22 mouse cellular contexts compared by ENCODE assay signal in the genomic region with DNA sequence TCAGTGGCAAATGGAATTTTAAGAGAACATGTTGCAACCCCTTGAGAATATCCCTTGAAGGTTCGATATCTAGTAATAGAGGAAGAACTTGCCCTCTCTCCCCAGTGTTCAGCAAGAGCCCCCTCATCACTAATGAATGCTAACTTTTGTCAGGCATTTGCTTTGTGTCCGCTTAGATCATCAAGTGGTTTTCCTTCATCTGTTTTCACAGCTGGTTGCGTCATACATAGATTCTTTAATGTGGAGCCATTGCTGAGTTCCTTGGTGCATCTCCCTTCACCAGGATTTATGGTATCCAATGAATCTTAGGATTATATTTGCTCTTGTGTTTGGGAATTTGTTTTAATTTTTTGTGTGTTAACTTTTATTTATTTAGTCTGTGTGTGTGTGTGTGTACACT.
"Had no signal": no experiment of that assay in that cellular context is flagged by ENCODE, and none has a peak within 500 bp of the region (broad histone marks: within the 10 kb centered on the region; RNA-seq: fewer than 3 reads in every experiment).

No protein-coding gene starts in this region.

- H3K27ac ChIP-seq: limb, embryonic 10.5 days; limb, embryonic 13.5 days; liver, embryonic 12.5 days; liver, embryonic 15.5 days; lung, embryonic 15.5 days; midbrain, embryonic 10.5 days; midbrain, embryonic 13.5 days; neural tube, embryonic 12.5 days; neural tube, embryonic 15.5 days had no signal

- H3K9me3 ChIP-seq: limb, embryonic 10.5 days; limb, embryonic 13.5 days; liver, embryonic 12.5 days; liver, embryonic 15.5 days; lung, embryonic 15.5 days; midbrain, embryonic 10.5 days; neural tube, embryonic 12.5 days; neural tube, embryonic 15.5 days had no signal

- ATAC-seq: liver, embryonic 12.5 days; midbrain, embryonic 13.5 days; midbrain, embryonic 16.5 days had no signal

- H3K4me1 ChIP-seq: limb, embryonic 13.5 days; liver, embryonic 12.5 days; liver, embryonic 15.5 days; lung, embryonic 15.5 days; midbrain, embryonic 10.5 days; midbrain, embryonic 13.5 days; neural tube, embryonic 12.5 days; neural tube, embryonic 15.5 days had no signal

- DNase-seq: kidney, adult 2 months; kidney, postnatal 10 days; kidney, postnatal 36 days; layer of hippocampus, postnatal 36 days; liver; lung, adult 18-20 months; lung, postnatal 10 days; lung, postnatal 36 days; right cerebral cortex, postnatal 25 days; thymus, adult 18-20 months; thymus, postnatal 36 days had no signal

- H3K9ac ChIP-seq: limb, embryonic 13.5 days; liver, embryonic 12.5 days; liver, embryonic 15.5 days; lung, embryonic 15.5 days; midbrain, embryonic 13.5 days; neural tube, embryonic 12.5 days; neural tube, embryonic 15.5 days had no signal

- H3K4me3 ChIP-seq: limb, embryonic 10.5 days; limb, embryonic 13.5 days; liver, embryonic 12.5 days; liver, embryonic 15.5 days; lung, embryonic 15.5 days; megakaryocyte, embryonic 14.5 days; midbrain, embryonic 10.5 days; midbrain, embryonic 13.5 days; neural tube, embryonic 12.5 days; neural tube, embryonic 15.5 days had no signal

- H3K27me3 ChIP-seq: limb, embryonic 13.5 days; liver, embryonic 12.5 days; liver, embryonic 15.5 days; lung, embryonic 15.5 days; midbrain, embryonic 13.5 days; neural tube, embryonic 12.5 days; neural tube, embryonic 15.5 days had no signal

- H3K4me2 ChIP-seq: limb, embryonic 13.5 days; liver, embryonic 12.5 days; liver, embryonic 15.5 days; lung, embryonic 15.5 days; midbrain, embryonic 13.5 days; neural tube, embryonic 12.5 days; neural tube, embryonic 15.5 days had no signal

- H3K36me3 ChIP-seq: limb, embryonic 10.5 days; limb, embryonic 13.5 days; liver, embryonic 12.5 days; liver, embryonic 15.5 days; lung, embryonic 15.5 days; midbrain, embryonic 10.5 days; midbrain, embryonic 13.5 days; neural tube, embryonic 12.5 days; neural tube, embryonic 15.5 days had no signal
